Mouse (Mus musculus) neural tube, embryonic 14.5 days (tissue): ENCODE measurements around the gene Knop1. TPM values are rescaled to one million over a fixed set of nuclear protein-coding genes. Genes with fewer than 3 reads are reported as not detected.

Experiments
- ATAC-seq: fragments of 200-750 bp; cut with Nextera tagmentation; 2 replicates; pipeline ENCODE4 v1.8.0; 2017; ENCODE audit warnings: low read depth, mild to moderate bottlenecking, moderate TSS enrichment, moderate library complexity
- H3K27ac ChIP-seq: fragments of 300-500 bp; sonication (generic); 2 replicates; pipeline ENCODE4 v1.5.1; 2014; ENCODE audit warnings: low read depth, mild to moderate bottlenecking, control low read depth, low read length, moderate library complexity, mixed read lengths
- H3K27me3 ChIP-seq: fragments of 300-500 bp; sonication (generic); 2 replicates; pipeline ENCODE4 v1.6.1; 2014; ENCODE audit warnings: low read length; ENCODE audit not compliant: control insufficient read depth, insufficient read depth
- H3K36me3 ChIP-seq: fragments of 300-500 bp; sonication (generic); 2 replicates; pipeline ENCODE4 v1.6.1; 2014; ENCODE audit warnings: low read length, mixed read lengths; ENCODE audit not compliant: control insufficient read depth, insufficient read depth
- H3K4me1 ChIP-seq: fragments of 300-500 bp; sonication (generic); 2 replicates; pipeline ENCODE4 v1.6.1; 2014; ENCODE audit warnings: low read length; ENCODE audit not compliant: control insufficient read depth, insufficient read depth
- H3K4me2 ChIP-seq: fragments of 300-500 bp; sonication (generic); 2 replicates; pipeline ENCODE4 v1.6.1; 2014; ENCODE audit warnings: mild to moderate bottlenecking, low read depth, low read length, control low read depth
- H3K4me3 ChIP-seq: fragments of 300-500 bp; sonication (generic); 2 replicates; pipeline ENCODE4 v1.5.1; 2014; ENCODE audit warnings: low read depth, low read length, control low read depth, mixed read lengths
- H3K9ac ChIP-seq: fragments of 300-500 bp; sonication (generic); replicated peaks from 2 replicates; pipeline ENCODE4 v1.6.1; 2014; ENCODE audit warnings: low read depth, mild to moderate bottlenecking, control low read depth, low read length, mixed read lengths
- H3K9me3 ChIP-seq: fragments of 300-500 bp; sonication (generic); 2 replicates; pipeline ENCODE4 v1.6.1; 2016; ENCODE audit warnings: low read length; ENCODE audit not compliant: control insufficient read depth
- WGBS: fragments of 180-500 bp; shearing (Covaris S2); extraction: QIAGEN DNeasy Blood & Tissue Kit; methylation state at CpG from one replicate; pipeline ENCODE4 v1.1.7; 2014; 5-methylcytosine and 5-hydroxymethylcytosine counted together
- polyA plus RNA-seq: library from polyadenylated mRNA; unstranded; fragments of >200 nt; fragmentation: Nextera tagmentation; extraction: Ambion mirVana; gene quantifications from 2 replicates; pipeline ENCODE4 v1.2.1, GENCODE M21; 2014

The Knop1 gene
- polyA plus RNA-seq, 1 experiment from 2014 or later = 60.9 TPM

DNA sequence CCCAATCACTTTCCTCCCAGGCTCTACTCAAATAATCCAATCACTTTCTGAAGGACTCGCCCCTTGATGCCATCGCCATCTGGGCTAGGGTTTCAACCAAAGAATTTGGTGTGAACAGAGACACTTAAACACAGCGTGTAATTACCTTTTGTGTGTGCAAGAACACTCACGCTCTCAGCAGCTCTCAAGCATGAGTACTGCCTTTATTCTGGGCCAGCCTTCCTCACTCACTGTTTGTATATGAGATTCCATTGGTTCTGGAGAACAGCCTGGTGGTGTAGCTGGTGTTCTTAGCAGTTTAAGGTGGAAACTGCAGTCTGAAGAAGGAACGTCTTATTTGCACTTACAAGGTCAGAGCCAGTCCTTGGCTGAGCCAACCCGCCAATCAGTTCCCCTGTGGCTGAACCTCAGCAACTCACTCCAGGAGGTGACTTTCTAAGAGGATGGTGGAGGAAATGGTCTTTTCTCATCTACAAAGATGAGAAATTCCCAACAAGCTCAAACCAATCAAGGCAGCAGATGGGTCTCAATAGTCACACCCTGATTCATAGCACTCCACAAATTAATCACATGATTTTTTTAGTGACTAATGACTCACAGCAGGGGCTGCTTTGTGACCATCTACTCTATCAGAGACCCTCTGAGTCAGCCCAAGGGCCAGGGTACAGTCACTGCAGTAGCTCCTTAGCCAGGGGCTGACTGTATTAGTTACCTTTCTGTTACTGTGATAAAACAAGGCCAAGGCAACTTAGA, 31.4 kb upstream of the Knop1 start:
- no peaks in the 10 kb centered on the region for H3K9me3 ChIP-seq
- H3K27ac ChIP-seq = no peak overlapping the region
- H3K4me3 ChIP-seq = no peak overlapping the region
- H3K4me1 ChIP-seq = no peaks in the 10 kb centered on the region; the same call in 1 of the 2 replicates
- no peaks in the 10 kb centered on the region for H3K27me3 ChIP-seq
- H3K9ac ChIP-seq = no peak overlapping the region
- no peaks in the 10 kb centered on the region for H3K36me3 ChIP-seq
- WGBS = 16% methylated on average over 6 of the region's 6 CpGs
- no peak overlapping the region for H3K4me2 ChIP-seq
- ATAC-seq = no peak

DNA sequence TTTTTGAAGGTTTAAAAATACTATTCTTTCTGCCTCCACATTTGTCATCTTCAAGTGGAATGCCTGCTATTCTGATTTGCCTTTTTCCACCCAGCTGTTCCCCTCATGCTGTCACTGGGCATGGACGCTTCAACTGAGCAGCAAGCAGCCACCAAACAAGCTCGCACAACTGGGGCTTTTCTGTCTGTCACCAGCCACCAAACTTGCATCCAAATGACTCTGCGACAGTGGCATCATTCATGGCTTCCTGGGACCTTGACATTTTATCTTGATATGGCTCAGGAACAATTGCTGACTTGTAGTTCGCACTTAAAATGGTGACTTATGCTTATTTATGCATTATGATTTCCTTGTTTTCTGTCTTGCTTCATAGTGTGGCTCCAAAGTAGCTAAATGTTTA, 28.9 kb upstream of the Knop1 start:
- no peaks in the 10 kb centered on the region for H3K27me3 ChIP-seq
- no peak overlapping the region for H3K4me2 ChIP-seq
- no peaks in the 10 kb centered on the region; the same call in 1 of the 2 replicates for H3K4me1 ChIP-seq
- H3K9ac ChIP-seq = no peak overlapping the region
- WGBS = 78% methylated on average over 4 of the region's 4 CpGs
- no peaks in the 10 kb centered on the region for H3K36me3 ChIP-seq
- no peak overlapping the region for H3K27ac ChIP-seq
- H3K4me3 ChIP-seq = no peak overlapping the region
- no peaks in the 10 kb centered on the region for H3K9me3 ChIP-seq
- ATAC-seq = no peak

DNA sequence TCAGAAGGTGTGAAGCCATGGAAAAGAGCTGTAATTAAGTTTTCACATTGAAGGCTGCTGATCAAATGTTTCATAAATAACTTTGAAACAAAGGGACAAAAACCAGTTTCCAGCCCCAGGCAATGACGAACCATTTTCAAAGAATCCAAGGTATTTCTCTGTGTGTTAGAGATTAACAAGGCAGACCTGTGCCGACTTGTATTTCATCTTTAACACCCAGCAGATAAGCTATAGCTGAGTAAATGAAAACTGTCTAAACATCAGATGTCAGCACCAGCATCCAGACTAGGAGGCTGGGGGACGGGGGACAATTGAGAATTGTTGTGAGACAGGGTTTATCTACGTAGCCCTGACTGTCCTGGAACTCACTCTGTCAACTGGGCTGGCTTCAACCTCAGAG, 27.9 kb upstream of the Knop1 start:
- Histone ChIP-seq H3K9ac (no peak overlapping the region), H3K27ac (no peak overlapping the region), H3K4me1 (no peaks in the 10 kb centered on the region; the same call in 1 of the 2 replicates), H3K9me3 (no peaks in the 10 kb centered on the region), H3K4me3 (no peak overlapping the region), H3K4me2 (no peak overlapping the region), H3K27me3 (no peaks in the 10 kb centered on the region), H3K36me3 (no peaks in the 10 kb centered on the region)
- 90% methylated on average over 4 of the region's 4 CpGs for WGBS
- ATAC-seq = no peak

DNA sequence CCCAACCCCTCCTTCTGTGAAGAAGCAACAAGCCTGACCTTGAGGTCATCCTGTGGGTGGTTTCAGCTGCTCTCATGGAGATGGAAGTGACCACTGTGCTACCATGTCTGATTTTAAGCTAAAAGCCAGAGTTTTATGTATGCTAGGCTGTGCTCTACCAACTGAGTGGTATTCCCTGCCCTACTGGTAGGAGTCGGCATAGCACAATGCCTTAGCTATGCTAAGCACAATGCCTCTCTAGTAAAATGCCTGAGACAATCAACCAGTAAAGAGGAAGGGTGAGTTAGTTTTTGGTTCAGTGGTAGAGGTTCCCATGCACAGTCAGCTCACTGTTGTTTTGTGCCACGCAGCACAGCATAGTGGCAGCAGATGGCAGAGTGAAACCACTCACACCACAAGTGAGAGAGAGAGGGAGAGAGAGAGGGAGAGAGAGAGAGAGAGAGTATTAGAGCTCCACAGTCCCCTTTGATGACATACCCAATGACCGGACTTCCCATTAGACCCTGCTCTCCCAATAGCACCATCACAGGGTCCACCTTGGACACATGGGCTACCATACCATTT, 23.5 kb upstream of the Knop1 start:
- H3K27me3 ChIP-seq = no peaks in the 10 kb centered on the region
- no peak overlapping the region for H3K9ac ChIP-seq
- H3K4me2 ChIP-seq = no peak overlapping the region
- H3K36me3 ChIP-seq = no peaks in the 10 kb centered on the region
- H3K27ac ChIP-seq = no peak overlapping the region
- no peak for ATAC-seq
- no peaks in the 10 kb centered on the region for H3K9me3 ChIP-seq
- no peaks in the 10 kb centered on the region for H3K4me1 ChIP-seq
- H3K4me3 ChIP-seq = no peak overlapping the region
- 84% methylated on average over 3 of the region's 3 CpGs for WGBS

DNA sequence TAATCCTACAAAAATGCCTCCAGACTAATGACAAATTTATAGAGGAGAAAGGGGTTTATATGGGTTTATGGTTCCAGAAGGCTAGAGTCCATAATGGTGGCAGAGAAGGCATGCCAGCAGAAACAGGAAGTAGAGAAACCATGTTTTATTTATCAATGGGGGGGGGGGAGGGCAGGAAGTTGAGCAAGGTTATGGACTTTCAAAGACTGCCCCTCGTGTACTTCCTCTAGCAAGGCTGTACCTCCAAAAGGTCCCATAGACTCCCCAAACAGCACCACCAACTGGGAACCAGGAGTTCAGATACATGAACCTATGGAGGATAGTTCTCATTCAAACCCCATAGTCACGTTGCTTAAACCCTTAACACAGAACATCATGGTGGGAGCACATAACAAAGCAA, 9.3 kb upstream of the Knop1 start:
- no peak overlapping the region for H3K4me3 ChIP-seq
- 88% methylated on average over 2 of the region's 2 CpGs for WGBS

DNA sequence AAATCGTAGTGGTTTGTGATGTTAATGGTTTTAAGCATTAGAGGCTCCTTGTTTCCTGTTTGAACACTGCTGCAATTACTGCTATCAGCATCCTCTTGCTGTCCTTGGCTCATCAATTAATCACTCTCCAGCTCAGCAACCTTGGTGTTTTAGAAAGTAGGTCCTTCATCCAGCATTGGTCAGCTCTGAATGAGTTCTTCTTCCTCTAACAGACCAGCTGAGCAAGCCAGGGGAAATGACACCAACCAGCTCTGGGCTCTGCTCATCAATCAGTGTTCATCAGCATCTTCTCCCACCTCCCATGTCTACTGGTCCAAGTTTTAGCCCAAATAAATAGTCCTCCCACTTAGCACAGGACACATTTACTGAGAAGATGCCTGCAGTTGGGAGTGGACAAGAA, 2.6 kb upstream of the Knop1 start:
- H3K4me2 ChIP-seq = no peak overlapping the region
- 88% methylated on average over 1 of the region's 1 CpGs for WGBS
- H3K9ac ChIP-seq = no peak overlapping the region
- H3K27ac ChIP-seq = no peak overlapping the region
- H3K4me3 ChIP-seq = no peak overlapping the region
- peaks cover 11% of the 10 kb centered on the region for H3K4me1 ChIP-seq
- H3K36me3 ChIP-seq = no peaks in the 10 kb centered on the region
- no peaks in the 10 kb centered on the region for H3K27me3 ChIP-seq
- ATAC-seq = no peak
- no peaks in the 10 kb centered on the region for H3K9me3 ChIP-seq

More for the DNA sequence above, 9.3 kb upstream of the Knop1 start:
- no peaks in the 10 kb centered on the region for H3K36me3 ChIP-seq
- H3K4me2 ChIP-seq = no peak overlapping the region
- no peaks in the 10 kb centered on the region for H3K9me3 ChIP-seq
- ATAC-seq = no peak
- H3K27me3 ChIP-seq = no peaks in the 10 kb centered on the region
- H3K27ac ChIP-seq = no peak overlapping the region
- H3K9ac ChIP-seq = no peak overlapping the region
- no peaks in the 10 kb centered on the region for H3K4me1 ChIP-seq

DNA sequence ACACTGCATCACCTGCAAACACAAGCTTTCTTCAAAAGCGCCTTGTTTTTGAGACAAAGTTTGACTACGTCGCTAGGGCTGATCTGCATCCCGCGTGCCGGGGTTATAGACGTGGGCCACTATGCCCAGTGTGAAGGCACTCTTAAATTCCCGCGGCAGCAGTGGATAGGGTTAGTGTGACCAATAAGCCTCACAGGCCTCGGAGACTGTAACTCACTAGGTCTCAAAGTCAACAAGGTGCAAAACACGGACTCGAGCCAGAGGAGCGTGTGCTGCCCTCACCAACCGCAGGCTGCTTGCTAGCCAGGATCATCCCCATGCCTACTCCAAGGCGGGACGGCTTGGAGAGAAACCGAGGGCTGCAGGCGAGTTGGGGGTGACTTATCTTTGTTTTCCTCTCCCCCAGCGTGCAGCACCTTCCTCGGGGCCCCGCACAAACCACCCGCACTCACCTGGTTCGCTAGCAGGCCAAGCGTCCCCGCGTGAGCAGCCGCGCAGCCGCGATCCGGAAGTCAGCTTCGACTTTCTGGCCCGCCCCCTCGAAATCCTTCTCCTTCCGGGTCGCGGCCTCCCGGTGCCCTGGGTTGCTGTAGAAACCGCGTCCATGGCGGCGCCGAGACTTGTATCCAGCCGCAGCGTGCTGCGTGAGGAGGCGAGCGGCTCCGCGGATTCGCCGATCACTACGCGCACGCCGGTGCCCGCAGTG, 730 bp downstream of the Knop1 start, which contains the start of gene Iqck:
Gene Iqck (plus strand): TSS at position 582 of the 706 bp plus-strand sequence.
- peak within 1 kb of the TSS; percentile 82 for H3K4me3 ChIP-seq
- peaks cover 20% of the 10 kb centered on the region for H3K36me3 ChIP-seq
- H3K27ac ChIP-seq = peak within 1 kb of the TSS; percentile 80
- H3K9ac ChIP-seq = peak within 1 kb of the TSS; percentile 62
- peak; percentile 98 for ATAC-seq
- WGBS = under 1% methylated on average over 57 of the region's 57 CpGs
- peak within 1 kb of the TSS; percentile 87 for H3K4me2 ChIP-seq
- no peaks in the 10 kb centered on the region for H3K9me3 ChIP-seq
- peaks cover 11% of the 10 kb centered on the region for H3K4me1 ChIP-seq
- H3K27me3 ChIP-seq = no peaks in the 10 kb centered on the region

DNA sequence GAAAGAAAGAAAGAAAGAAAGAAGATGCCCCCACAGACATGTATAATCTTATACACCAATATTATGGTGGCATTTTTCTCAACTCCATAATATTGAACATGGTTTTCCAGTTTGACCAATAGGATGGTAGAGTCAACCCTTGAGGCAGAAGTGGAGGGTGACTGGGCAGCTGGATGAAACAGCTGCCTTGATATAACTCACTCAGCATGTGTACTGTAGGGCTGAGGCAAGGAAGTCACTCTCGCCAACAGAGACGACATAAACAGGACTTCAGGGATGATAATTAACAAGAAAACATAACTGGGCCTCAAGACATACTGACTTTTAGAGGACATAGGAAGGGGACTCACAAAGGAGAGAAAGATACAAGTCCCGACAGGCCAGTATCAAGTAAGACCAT, 1.4 kb downstream of the Knop1 start:
- H3K4me2 ChIP-seq = peak overlapping the region; percentile 87
- peak overlapping the region; percentile 62 for H3K9ac ChIP-seq
- peaks cover 21% of the 10 kb centered on the region for H3K36me3 ChIP-seq
- H3K27me3 ChIP-seq = no peaks in the 10 kb centered on the region
- WGBS = 30% methylated on average over 3 of the region's 3 CpGs
- no peak for ATAC-seq
- no peaks in the 10 kb centered on the region for H3K9me3 ChIP-seq
- peak overlapping the region; percentile 82 for H3K4me3 ChIP-seq
- no peak overlapping the region for H3K27ac ChIP-seq
- peaks cover 11% of the 10 kb centered on the region for H3K4me1 ChIP-seq

DNA sequence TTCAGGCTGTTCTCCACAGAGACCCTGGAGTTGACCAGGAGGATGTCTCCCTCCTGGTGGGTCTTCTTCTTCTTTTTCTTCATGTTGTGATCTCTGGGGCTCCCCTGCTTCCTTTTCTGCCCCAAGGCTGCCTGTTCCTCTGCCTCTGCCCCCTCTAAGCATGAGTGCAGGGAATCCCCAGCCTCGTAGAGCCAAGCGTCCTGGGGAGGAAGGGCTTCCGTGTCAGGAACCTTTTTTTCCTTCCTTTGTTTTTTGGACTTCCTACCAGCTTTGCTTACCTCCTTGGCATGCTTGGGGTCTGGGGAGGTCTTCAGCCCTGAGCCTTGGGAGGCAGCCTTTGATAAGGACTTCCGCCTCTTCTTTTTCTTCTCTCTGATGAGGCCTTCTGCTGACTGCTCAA, 3.4 kb downstream of the Knop1 start:
- H3K9ac ChIP-seq = no peak overlapping the region
- peaks cover 39% of the 10 kb centered on the region for H3K36me3 ChIP-seq
- H3K9me3 ChIP-seq = no peaks in the 10 kb centered on the region
- no peak overlapping the region for H3K4me3 ChIP-seq
- H3K4me1 ChIP-seq = peaks cover 11% of the 10 kb centered on the region
- no peaks in the 10 kb centered on the region for H3K27me3 ChIP-seq
- no peak for ATAC-seq
- 93% methylated on average over 4 of the region's 4 CpGs for WGBS
- H3K4me2 ChIP-seq = no peak overlapping the region
- H3K27ac ChIP-seq = no peak overlapping the region
